Mouse (Mus musculus) skeletal muscle tissue, adult 2 months (tissue): ENCODE measurements at regions not wholly inside any gene's neighbourhood (a gene's known extent, or its start where the extent isn't known, plus 50 kb on each side); places are given as distances from the start of the nearest gene placed in this dataset.

Source experiments
- DNase-seq: peaks from one replicate; pipeline ENCODE4 v3.0.0-alpha.2; 2012; ENCODE audit warnings: low read depth, low spot score

DNA sequence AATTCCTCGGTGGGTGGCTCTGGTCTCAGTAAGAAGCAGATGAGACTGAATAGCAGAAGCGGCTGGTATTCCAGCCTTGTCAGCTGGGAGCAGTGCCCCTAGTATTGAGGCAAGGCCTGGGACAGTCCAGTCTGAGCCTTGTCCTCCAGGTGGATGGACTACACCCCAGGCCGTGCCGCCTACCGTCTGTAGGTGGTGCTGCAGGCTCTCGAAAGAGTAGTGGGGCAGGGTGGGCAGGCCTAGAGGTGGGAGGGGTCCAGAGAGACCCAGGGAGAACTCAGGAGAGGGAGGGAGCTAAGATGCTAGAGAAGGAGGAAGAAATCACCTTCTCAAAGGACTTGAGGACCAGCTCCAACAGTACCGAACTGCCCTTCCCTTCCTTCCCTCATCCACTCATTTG lies 326.0 kb downstream of the Matn1 start:
- DNase-seq = no peak

- no peak for DNase-seq
Observed at GRCm38 (mm10) chr4:131272060-131272459, 327.9 kb downstream of the Matn1 start.

DNA sequence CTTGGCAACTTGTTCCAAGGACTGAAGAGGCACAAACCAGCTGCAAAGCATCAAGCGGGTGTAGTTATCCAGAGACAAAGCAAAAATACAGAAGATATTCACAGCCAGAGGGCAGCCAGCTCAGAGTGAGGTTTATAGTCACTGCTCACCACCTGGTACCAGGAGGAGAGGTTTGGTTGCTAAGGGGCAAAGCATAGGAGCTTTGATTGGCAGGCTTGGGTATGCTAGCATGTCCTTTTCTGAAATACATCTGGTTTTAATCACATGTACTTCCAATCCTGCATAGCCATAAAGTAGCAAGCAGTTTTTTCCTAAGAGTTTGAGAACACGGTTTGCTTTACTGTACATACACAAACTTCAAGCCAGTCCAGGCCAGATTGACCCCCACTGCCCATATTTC lies 349.4 kb downstream of the Matn1 start:
- DNase-seq = no peak

DNA sequence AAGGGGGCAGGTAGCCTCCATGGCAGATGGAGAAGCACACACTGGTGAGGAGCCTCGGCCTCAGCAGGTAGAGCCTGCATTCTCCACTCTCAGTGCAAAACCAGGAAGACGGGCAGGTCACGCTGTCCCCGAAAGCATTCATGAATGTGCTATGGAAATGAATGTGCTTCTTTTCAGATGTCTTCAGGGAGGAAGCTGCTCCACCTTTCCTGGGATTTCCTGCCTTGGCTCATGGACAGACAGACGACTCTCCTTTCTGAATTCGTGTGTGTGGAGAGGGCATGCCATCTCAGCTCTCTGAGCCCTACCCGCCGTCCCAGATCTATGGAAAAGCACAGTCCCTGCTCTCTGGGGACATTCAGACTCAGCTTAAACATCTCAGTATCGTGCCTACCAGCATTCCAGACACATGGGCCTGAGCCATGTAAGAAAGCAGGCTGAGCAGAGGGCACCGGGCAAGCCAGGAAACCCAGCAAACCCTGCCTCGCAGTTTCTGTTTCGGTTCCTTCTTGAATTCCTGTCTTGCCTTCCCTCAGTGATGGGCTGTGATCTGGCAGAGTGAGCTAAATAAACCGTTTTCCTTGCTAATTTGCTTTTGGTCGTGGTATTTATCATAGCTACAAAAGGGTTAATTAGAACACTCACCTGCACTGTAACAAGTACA lies 354.0 kb downstream of the Matn1 start:
- no peak for DNase-seq

DNA sequence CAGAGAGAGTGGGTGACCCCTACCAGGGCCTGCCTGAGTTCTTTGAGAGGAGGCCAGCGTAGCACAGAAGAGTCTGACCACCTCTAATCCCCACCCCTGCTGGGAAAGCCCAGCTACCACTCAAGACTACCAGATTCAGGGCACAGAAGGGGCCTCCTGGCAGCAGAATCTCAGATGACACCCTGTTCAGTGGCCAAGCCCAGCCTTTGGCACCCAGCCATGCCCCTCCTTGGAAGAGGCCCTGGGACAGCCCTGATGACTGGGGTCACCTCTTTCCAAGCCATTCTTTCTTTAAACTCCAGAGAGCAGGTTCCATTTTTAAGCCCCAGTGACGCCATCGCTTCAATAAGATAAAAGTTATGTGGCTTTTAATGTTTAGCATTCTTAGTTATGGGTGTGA lies 359.8 kb downstream of the Matn1 start:
- DNase-seq = no peak

DNA sequence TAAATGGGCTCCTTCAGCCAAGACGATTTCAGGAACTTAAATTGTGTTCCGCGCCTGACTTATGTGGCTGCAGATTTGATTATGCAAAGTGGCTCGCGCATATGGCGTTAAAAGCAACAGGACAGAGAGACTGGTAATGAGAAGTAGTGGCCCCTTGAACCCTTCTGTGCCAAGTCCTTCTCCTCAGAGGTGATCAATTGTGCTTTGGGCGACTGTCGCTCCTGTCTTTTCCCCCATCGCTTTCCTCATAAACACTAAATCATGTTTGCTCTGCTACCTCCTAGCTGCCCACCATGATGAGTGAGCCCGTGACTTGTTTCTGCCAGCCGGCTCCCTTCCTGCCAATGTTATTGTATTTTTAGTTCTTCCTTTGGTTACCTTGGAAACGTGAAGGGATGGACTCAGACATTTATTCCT lies 360.2 kb downstream of the Matn1 start:
- DNase-seq = no peak

DNA sequence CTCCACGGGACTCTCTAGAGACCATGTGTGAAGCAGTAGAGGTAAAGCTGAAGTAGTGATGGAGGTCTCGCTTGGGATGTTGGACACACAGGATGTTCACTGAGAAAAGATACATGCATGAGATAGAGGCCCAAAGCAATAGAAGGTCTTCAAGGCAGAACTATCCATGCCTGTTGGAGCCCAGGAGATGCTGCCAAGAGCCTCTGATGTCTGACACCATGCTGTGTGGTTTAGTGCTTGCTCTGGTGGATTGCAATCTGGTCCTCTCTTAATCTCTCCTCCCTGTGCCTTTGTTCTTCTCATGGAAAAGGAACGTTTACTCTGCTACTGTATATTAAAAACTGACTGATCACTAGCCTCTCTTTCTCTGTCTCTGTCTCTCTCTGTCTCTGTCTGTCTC lies 370.0 kb downstream of the Matn1 start:
- no peak for DNase-seq

DNA sequence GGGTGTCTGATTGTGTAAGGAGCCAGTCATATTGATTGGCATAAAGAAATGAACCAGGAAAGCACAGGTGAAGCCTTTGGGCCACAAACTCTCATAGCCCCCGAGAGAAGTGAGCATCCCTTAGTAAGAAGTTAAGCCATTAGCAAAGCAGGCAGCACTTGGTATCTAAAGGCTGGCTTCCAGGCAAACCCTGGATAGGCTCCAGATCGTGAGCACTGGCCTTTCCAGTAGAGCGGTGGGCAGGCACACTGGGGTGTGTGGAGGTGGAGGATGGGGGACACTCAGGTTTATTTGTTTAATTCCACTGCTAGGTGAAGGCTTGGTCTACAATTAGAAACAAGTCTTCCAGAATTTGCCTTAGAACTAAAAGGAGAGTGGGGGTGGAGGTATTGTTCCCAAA lies 371.9 kb downstream of the Matn1 start:
- no peak for DNase-seq

DNA sequence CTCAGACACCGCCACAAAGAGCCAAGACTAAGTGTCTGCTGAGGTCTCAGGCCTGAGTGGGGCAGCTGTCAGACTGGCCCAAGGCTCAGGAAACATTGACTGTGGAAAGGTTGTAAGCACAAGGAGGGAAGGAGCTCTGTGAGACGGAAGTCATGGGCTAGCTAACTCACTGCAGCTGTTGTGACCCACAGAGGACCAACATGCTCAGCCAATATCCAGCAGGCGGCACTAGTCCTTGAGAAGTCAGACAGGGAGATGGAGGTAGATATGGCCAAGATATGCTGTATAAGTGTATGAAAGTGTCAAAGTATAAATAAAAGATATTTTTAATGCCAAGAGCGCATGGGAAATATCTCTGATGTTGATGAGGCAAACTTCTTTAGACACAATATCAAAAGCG lies 378.1 kb downstream of the Matn1 start:
- DNase-seq = no peak

GRCm38 (mm10) chr4:131324486-131324885 lies 380.3 kb downstream of the Matn1 start:
- no peak for DNase-seq

GRCm38 (mm10) chr4:131325200-131325599 lies 381.0 kb downstream of the Matn1 start:
- no peak for DNase-seq

- DNase-seq = no peak
Observed at GRCm38 (mm10) chr4:131325609-131326008, 381.4 kb downstream of the Matn1 start.

GRCm38 (mm10) chr4:131329398-131329797 lies 385.2 kb downstream of the Matn1 start:
- no peak for DNase-seq

- DNase-seq = no peak
Observed at GRCm38 (mm10) chr4:131331646-131332045, 387.5 kb downstream of the Matn1 start.

DNA sequence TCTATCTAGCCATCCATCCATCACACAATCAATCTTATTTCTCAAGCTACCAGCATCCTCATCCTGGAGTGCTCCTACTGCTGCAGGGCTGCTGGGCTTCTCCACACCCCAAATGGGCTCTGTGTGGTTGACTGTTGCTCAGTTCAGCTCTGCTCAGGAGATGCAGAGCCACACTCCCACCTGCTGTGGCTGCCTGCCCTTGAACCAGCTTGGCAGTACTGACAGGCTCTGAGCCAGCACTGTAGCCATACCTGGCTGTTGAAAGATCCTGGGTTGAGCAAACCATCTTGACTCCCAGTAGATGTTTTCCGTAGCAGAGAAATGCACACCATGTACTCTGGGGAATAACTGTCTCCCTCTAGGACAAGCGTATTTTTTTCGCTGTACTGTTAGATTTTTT lies 392.6 kb downstream of the Matn1 start:
- no peak for DNase-seq

DNA sequence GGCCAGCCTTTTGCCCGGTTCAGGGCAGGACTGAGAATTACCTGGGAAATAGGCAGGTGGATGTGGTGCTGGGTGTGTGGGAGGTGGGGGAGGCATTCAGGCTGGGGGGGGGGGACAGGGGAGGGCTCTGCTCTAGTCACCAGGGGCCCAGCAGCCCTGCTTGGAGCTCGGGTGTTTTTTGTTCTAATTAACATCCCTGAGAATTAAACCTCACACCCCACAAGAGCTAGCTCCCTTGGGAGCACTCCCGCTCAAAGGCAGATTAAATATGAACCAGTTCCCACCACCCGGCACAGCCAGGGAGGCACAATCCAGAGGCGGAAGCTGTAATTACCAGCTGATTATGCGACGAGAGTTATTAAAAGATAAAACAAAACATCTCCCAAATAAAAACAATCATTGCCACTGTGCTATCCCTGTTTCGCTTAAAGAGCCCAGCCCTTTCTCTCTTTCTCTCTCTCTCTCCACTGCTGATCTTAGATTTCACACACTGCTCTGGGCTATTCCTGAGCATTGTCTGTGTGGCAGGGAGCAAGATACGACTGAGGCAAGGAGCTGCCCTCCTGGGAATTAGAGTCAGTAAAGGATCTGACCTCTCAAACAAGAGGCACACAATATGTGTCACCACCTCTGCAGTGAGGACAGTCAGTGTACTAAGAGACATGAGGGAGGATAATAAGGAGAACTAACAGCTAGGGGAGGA lies 397.0 kb downstream of the Matn1 start:
- DNase-seq = no peak

- DNase-seq = no peak
Observed at GRCm38 (mm10) chr4:131346727-131347126, 402.5 kb downstream of the Matn1 start.

DNA sequence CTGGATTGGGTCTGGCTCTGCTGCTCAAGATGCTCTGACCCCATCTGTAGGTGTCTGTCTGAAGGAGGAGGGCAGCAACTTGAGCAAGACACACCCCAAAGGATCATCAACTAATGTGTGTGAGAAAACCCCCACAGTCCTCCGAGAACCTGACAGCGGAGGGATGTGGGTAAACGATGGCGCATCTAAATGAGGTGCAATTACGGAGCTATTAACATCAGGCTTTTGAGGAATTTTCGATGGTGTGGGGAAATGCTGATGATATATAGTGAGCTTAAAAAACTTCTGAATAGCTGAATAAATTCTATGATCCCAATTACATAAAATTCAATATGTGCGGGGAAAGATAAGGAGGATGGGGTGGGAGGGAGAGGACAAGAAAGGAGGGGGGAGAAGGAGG lies 406.1 kb downstream of the Matn1 start:
- DNase-seq = no peak

DNA sequence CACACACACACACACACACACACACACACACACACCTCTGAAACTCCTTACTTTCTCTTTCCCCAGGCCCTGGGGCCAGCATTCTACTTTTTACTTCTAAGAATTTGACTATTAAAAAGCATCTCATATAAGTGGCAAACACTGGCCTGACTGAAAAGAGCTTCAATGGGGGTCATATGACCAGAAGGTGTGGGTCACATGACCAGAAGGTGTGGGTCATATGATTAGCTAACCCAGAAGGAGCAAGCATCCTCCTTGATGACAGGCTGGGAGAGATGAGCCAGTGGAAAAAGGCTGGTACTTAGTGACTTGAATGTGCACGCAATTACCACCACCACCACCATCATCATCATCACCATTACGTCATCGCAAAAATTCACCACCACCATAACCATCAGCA lies 410.7 kb downstream of the Matn1 start:
- DNase-seq = no peak

DNA sequence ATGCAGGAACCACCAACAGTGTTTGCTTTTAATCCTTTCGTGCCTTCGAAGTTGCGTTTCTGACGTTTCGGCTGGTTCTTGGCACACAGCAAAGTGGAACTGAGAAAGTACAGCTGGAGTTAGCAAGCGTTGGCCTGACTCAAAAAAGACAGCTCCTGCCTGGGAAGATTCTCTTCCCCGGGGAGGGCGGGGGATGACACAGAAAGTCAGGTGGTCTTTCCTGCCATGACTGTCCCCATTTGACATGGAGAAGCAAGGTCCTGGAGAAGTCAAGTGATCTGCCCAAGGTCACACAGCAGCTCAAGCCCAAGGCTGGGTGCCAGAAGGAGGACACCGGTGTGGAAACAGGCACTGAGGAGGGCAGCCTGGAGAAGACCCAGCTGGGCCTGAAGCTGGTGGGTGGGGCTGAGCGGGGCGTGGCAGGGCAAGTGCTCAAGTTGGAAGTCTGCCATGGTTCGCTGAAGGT lies 411.4 kb downstream of the Matn1 start:
- no peak for DNase-seq

GRCm38 (mm10) chr4:131356316-131356715 lies 412.1 kb downstream of the Matn1 start:
- no peak for DNase-seq

- DNase-seq = no peak
Observed at GRCm38 (mm10) chr4:131363030-131363429, 418.8 kb downstream of the Matn1 start.

GRCm38 (mm10) chr4:131364671-131365252 lies 420.6 kb downstream of the Matn1 start:
- DNase-seq = no peak
